Mouse (Mus musculus): ENCODE measurements around the gene Apol7a.

The Apol7a gene

DNA sequence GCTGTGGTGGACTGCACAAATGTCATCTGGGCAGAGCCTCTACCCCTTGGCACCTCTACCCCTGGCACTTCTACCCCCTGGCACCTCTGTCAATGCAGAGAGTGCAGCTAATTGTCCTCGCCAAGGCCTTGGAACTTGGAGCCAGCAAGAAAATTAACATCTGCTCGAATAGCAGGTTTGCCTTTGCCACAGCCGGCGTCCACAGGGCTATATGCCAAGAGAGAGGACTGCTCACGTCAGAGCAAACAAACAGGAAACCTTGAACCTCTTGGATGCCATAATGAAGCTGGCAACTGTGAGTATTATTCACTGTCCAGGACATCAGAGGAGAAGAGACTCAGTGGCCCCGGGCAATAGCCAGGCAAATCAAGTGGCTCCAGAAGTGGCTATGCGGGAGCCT lies 22.0 kb downstream of the Apol7a start:
- no peak for DNase-seq (ENCODE audit: low spot score)

- DNase-seq (ENCODE audit: low spot score), result no peak
These were observed 28.3 kb downstream of the Apol7a start for GRCm38 (mm10) chr15:77370588-77370987.

DNA sequence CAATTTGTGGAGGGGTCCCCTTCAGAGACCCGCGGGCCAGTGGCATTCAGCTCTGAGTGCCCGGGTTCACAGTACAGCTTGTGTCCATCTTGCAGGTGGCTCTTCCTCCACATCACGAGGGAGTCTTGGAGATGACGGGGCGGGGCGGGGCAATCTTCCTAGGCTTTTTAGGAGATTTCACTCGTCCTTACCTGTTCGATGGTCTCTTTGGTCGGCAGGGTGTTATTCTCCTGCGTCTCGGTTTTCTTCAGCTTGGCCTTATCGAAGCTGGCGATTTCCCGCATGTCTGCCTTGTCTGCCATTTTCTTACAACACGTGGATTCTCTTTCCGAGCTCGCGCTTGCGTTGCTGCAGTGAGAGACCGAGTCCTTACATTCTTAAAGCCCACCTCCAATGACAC lies 28.9 kb downstream of the Apol7a start:
- DNase-seq (ENCODE audit: low spot score), result no peak

DNA sequence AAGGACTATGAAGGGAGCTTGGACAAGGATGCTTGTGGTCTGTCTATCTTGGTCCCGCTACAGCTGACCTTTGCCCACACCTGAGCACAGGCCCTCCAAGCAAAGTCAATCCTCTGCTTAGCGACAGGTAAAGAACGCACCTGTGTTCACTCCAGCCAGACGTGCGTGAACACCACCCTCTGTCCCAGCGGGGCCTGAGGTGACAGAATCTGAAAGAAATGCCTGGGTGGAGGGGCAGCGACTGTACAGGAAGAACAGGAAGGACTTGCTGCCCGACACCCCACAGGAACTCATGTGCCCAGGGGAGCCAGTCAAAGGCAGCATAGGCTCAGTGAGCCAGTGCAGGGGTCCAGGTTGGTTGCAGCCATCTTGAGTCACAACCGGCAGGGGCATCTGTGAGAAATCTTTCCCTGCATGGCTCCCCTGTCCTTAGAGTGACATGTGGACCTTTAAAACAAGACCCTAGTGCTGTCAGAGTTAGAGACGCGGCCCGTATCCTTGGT lies 30.0 kb downstream of the Apol7a start:
- no peak for DNase-seq (ENCODE audit: low spot score)

- DNase-seq (ENCODE audit: low spot score), result peak; percentile 92
These were observed 30.8 kb downstream of the Apol7a start for GRCm38 (mm10) chr15:77368148-77368547.

DNA sequence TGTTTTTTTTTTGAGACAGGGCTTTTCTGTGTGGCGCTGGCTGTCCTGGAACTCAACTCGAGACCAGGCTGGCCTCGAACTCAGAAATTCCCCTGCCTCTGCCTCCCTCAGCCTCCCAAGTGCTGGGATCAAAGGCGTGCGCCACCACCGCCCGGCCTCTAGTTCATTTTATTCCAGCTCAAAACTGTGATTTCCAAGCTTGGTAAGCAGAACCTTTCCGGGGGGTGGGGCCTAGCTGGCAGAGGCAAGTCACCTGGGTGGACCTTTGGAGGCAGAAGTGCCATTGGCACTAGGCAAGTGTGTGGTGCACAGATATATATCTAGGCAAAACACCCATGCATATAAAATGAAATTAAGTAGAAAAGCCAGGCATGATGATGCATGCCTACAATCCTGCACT lies 31.4 kb downstream of the Apol7a start:
- DNase-seq (ENCODE audit: low spot score), result no peak

DNA sequence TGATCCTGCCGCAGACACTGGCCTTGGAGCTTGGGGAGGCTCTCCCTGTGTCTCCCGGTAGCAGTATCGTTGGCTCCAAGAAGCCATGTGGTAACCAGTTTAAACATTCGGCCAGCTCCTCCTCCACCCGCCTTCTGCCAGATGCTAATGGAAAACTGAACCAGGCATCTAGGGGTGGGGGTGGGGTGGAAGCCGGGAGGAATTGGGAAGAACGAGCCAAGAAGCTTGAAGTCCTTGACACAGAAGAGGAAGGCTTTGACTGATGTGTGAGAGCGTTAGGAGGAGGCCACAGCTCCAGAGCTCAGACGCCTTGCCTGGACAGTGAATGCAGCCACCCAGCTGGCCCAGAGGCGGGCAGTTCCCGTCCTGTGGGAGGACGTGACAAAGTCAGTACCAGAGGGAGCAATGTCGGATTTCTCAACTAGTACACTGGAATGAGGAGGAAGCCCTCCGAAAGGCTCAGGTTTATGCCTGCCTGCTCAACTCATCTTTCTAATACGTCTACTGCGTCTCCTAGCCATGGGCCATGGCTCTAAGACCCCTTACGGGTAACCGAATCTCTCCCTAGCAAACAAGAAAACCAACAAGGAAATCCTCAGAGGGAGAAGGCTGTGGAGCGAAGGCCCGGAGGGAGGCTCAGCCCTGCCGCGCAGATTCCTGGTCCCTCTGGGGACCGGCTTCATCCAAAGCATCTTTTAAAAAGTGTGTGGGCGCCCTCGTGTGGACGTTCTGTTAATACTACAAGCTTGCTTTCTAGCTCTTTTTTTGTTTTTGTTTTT lies 32.0 kb downstream of the Apol7a start:
- DNase-seq (ENCODE audit: low spot score), result peak; percentile 63

DNA sequence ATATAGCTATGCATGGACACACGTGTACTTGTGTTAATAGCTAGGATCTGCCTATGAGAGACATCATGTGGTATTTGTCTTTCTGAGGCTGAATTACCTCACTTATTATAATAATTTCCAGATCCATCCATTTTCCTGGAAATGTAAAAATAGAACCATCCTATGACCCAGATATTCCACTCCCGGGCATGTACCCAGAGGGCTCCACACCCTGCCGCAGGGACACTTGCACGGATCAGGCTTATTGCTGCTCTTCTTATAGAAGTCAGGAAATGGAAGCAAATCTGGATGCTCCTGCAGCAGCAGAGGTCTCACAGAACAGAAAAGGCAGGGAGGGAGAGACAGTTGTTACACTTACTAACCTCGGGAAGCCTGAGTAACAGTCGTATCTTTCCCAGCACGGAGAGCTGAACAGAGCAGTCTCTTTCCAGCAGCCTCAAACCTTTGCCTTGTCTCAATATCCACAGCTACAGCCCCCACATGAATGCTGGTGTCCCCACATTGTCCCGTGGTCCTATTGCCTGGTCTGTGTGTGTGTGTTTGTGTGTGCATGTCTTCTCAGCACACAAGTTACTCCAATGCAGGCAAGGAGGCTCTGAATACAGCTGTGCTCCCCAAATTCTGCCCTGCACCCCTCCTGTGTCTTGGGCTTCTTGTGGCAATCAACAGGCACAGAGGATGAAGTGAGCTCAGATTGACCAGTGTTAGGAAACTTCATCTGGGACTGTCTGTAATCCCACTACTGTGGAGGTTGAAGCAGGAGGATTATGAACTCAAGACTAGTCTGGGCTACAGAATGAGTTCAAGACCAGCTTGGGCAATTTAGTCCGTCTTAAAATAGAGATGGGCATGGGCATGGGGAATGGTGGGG lies 33.0 kb downstream of the Apol7a start:
- DNase-seq (ENCODE audit: low spot score), result no peak

- DNase-seq (ENCODE audit: low spot score), result peak; percentile 64
These were observed 34.9 kb downstream of the Apol7a start for GRCm38 (mm10) chr15:77364026-77364425.

DNA sequence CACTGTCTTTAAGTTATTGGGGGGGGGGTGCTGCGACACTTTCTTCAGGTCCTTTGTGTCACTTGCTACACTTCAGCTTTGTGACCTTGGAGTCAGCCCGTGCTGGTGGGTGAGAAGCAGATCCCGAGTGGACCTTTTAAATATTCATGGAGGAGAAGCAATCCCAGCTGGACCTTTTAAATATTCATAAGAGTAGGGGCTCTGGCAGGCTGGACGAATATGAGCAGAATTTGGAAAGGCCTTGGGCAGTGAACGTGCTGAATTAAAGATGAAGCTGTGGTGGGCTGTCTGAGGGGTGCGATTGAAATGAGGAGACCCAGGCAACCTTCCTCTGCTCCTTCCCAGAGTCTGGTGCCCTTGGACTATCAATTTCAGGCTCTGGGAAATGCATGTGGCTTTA lies 35.3 kb downstream of the Apol7a start:
- DNase-seq (ENCODE audit: low spot score), result no peak

DNA sequence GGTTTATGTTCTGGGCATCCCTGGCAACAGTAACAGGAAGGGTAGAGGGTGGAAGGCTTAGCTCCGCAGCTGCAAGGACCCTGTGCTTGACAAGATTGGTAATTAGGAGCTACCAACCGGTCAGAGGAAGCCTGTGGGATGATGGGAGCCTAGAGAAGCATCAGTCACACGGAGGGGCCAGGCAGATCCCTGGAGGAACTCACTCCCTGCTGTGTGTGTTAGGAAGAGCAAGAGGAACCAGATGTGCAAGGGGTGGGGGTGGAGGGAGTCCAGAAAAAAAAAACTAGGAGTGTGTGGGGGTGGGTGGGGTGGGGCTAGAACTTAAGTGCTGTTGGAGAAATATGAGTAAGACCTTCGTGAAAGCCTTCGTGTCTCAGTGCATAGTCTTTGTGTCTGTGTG lies 36.0 kb downstream of the Apol7a start:
- DNase-seq (ENCODE audit: low spot score), result no peak

GRCm38 (mm10) chr15:77359905-77360304 lies 39.0 kb downstream of the Apol7a start:
- DNase-seq (ENCODE audit: low spot score), result no peak

GRCm38 (mm10) chr15:77359486-77359885 lies 39.4 kb downstream of the Apol7a start:
- no peak for DNase-seq (ENCODE audit: low spot score)

- DNase-seq (ENCODE audit: low spot score), result no peak
These were observed 39.8 kb downstream of the Apol7a start for GRCm38 (mm10) chr15:77359084-77359483.

DNA sequence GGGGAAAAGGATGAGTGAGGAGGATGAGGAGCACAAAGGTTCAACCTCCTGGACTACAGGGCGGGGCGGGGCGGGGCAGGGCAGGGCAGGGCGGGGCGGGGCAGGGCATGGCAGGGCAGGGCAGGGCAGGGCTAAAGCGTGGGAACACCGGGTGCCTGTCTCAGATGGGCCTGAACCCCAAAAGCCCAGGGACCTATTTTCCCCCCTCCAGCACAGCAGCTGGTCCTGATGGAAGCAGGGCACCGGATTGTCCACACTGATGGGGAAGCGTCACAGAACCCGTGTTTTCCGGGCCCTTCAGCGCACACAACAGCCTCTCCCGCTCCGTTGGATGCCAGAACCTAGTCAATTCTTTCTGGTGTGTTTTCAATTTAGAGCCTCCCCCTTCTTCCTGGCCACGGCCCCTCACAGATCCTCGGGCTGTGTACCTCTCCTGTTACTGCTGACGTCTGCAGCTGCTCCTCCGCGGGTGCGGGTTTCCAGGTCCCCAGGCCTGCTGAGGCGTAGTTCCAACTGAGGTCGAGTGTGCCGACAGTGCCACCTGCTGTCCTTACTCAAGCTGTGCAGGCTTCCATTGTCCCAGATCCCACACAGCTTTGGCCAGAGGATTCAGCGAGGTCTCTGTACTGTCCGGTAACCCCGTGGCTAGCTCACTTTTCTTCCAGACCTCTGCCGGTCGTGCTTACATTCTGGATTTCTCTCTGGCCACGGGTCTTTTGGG lies 40.4 kb downstream of the Apol7a start:
- DNase-seq (ENCODE audit: low spot score), result peak; percentile 78

DNA sequence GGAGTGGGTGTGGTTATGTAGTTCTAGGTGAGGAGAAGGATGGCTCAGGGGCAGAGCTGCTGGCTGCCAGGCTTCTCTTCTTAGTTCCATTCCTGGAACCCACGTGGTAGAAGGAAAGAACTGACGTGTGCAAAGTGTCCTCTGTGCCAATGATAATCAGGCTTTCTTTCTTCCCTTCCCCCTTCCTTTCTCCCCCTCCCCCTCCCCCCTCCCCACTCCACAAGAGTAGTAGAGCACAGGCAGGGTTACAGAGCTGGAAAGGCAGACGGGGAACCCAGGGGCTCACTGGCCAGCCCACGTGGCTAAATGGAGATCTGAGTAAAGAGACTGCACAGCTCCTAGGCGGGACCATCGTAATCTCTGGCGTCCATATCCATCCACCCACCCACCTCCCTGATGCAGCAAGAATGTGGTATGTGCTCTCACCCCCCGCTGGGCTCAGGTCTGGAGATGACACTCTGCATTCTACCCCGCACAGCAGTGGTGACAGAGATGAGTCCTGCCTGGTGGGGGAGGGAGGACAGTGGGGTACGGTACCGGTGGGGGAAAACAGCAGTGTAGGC lies 42.6 kb downstream of the Apol7a start:
- no peak for DNase-seq (ENCODE audit: low spot score)

- DNase-seq (ENCODE audit: low spot score), result no peak
These were observed 43.9 kb downstream of the Apol7a start for GRCm38 (mm10) chr15:77354848-77355551.

GRCm38 (mm10) chr15:77354496-77354847 lies 44.4 kb downstream of the Apol7a start:
- DNase-seq (ENCODE audit: low spot score), result no peak

- no peak for DNase-seq (ENCODE audit: low spot score)
These were observed 45.1 kb downstream of the Apol7a start for GRCm38 (mm10) chr15:77353764-77354163.

DNA sequence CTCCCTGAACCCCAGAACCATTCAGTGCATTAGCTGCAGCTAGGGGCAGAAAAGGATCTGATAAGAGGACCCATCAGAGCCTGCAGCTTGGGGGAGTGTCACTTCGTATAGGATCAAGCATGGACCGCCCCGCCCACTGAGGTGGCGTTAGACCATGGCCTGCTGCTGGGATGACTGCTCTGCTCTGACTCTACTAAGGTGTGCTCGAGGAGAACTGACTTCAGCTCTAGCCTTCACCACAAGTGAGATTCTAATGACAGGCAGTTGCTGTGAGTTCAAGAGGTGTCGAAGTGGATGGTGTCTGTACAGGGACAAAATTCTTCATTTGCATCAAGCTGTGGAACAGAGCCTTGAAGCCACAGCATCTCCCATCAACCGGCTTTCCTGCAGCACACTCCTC lies 46.0 kb downstream of the Apol7a start:
- DNase-seq (ENCODE audit: low spot score), result no peak

DNA sequence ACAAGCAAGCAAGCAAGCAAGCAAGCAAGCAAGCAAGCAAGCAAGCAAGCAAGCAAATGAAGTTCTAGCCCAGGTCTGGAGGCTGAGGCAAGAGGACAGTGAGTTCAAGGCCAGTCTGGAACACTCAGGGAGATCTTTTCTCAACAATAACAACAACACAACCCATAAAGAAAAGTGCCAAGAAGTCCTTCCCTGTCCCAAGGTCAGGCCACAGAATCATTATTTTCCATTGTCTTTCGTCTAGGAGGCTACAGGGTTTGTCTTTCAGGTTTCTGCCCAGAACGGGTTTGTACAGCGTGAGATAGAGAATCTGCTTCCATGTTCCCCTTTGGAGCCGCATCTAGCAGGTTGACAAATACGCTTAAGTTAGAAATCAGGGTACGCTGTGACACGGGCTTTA lies 48.8 kb downstream of the Apol7a start:
- no peak for DNase-seq (ENCODE audit: low spot score)

GRCm38 (mm10) chr15:77348146-77348545 lies 50.8 kb downstream of the Apol7a start:
- no peak for DNase-seq (ENCODE audit: low spot score)
